Mouse (Mus musculus) ES-E14 (cell line): ENCODE results near the gene Rps27l. TPM values are rescaled to one million over a fixed set of nuclear protein-coding genes. Genes with fewer than 3 reads are reported as not detected.

Source experiments
- DNase-seq: peaks from one replicate; pipeline ENCODE4 v3.0.0-alpha.2; 2013; ENCODE audit warnings: low read depth, low spot score
- H3K27ac ChIP-seq: 2 replicates; pipeline ENCODE4 v1.5.1; 2012; ENCODE audit warnings: low read depth, mild to moderate bottlenecking, low read length, moderate library complexity, mixed read lengths; ENCODE audit not compliant: poor library complexity, insufficient read depth, severe bottlenecking
- H3K36me3 ChIP-seq: 2 replicates; pipeline ENCODE4 v1.6.1; 2012; ENCODE audit warnings: mild to moderate bottlenecking, low read length, moderate library complexity, mixed read lengths; ENCODE audit not compliant: control insufficient read depth, poor library complexity, insufficient read depth, severe bottlenecking
- H3K4me1 ChIP-seq, 2 experiments: fragments of 150-350 bp in 1 of 2; sonication (generic) in 1 of 2; 2 replicates each; pipeline ENCODE4 v1.6.1; 2012; ENCODE audit warnings: low read length in 2 of 2, mild to moderate bottlenecking in 1 of 2, mixed read lengths in 1 of 2; ENCODE audit not compliant: control insufficient read depth in 2 of 2, insufficient read depth in 2 of 2, poor library complexity in 1 of 2
- H3K4me3 ChIP-seq, 2 experiments: fragments of 150-350 bp in 1 of 2; sonication (generic) in 1 of 2; 2 replicates each; pipeline ENCODE4 v1.5.1; 2012; ENCODE audit warnings: low read length in 2 of 2, low read depth in 1 of 2, mild to moderate bottlenecking in 1 of 2, mixed read lengths in 1 of 2; ENCODE audit not compliant: insufficient read depth in 1 of 2, poor library complexity in 1 of 2, severe bottlenecking in 1 of 2
- H3K9ac ChIP-seq: 2 replicates; pipeline ENCODE4 v1.6.1; 2012; ENCODE audit warnings: low read depth, mild to moderate bottlenecking, low read length, mixed read lengths; ENCODE audit not compliant: poor library complexity, insufficient read depth, severe bottlenecking
- H3K9me3 ChIP-seq: fragments of 150-350 bp; sonication (generic); 2 replicates; pipeline ENCODE4 v1.6.1; 2012; ENCODE audit warnings: low read depth, mild to moderate bottlenecking, low read length; ENCODE audit not compliant: control insufficient read depth, insufficient read depth
- CHD2 ChIP-seq: IDR thresholded peaks from 2 replicates; pipeline ENCODE4 v1.6.1; 2014; ENCODE audit warnings: mild to moderate bottlenecking, low read depth, low read length, inconsistent platforms
- HCFC1 ChIP-seq: IDR thresholded peaks from 2 replicates; pipeline ENCODE4 v1.6.1; 2012; ENCODE audit warnings: low read length, inconsistent platforms, borderline replicate concordance; ENCODE audit not compliant: insufficient read depth
- MAFK ChIP-seq: IDR thresholded peaks from 2 replicates; pipeline ENCODE4 v1.6.1; 2014; ENCODE audit warnings: mild to moderate bottlenecking, low read depth, low read length, inconsistent platforms; ENCODE audit not compliant: insufficient read depth
- ZC3H11A ChIP-seq: IDR thresholded peaks from 2 replicates; pipeline ENCODE4 v1.6.1; 2012; ENCODE audit warnings: low read depth, mild to moderate bottlenecking, inconsistent platforms, low read length, borderline replicate concordance
- ZNF384 ChIP-seq: IDR thresholded peaks from 2 replicates; pipeline ENCODE4 v1.6.1; 2012; ENCODE audit warnings: low read depth, low read length, inconsistent platforms
- in situ Hi-C, 2 experiments: fragments of 600-800 bp; cut with MboI; formaldehyde crosslinking; loops; one replicate each; pipeline ENCODE4 v1.15.1; 2025; ENCODE audit warnings: low sequenced_read_pairs in 2 of 2, inconsistent platforms in 1 of 2; ENCODE audit not compliant: unreplicated experiment in 2 of 2
- total RNA-seq: library from RNA; depleted of rRNA; stranded (reverse); fragments of 300-350 nt; gene quantifications from 2 replicates; pipeline ENCODE4 v1.2.3, GENCODE M21; 2012

Gene Rps27l
- total RNA-seq, 1 experiment = 917 TPM

DNA sequence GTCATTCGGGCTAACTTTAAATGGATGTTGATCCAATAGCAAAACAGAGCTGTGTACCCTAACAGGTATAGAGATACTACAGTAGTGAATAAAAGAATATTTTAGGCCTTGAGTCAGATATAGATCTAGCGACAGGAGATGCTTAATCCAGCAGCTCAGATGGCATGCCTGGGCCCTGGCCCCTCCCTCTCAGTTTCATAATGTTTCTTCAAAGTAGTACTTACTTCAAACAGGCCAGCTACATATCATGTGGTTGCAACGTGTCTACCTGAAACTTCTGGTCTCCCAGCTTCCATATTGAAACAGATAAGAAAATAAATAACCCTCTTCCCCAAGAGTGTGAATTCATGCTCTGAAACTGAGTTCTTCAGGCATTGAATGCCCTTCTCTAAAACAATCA lies 20.0 kb upstream of the Rps27l start:
- no peak for DNase-seq
- Histone ChIP-seq H3K27ac (no peak overlapping the region), H3K9ac (no peak overlapping the region), H3K36me3 (no peaks in the 10 kb centered on the region), H3K9me3 (no peaks in the 10 kb centered on the region), H3K4me3 (no peak overlapping the region), H3K4me1 (no peaks in the 10 kb centered on the region)
- in situ Hi-C loops = no loop called here
- TF ChIP-seq ZC3H11A (no peak), MAFK (no peak), CHD2 (no peak), ZNF384 (no peak), HCFC1 (no peak)

- no peak overlapping the region for H3K9ac ChIP-seq
- no peaks in the 10 kb centered on the region for H3K9me3 ChIP-seq
- no peaks in the 10 kb centered on the region for H3K36me3 ChIP-seq
- no peak overlapping the region for H3K27ac ChIP-seq
- no peak for DNase-seq
- no peak overlapping the region for H3K4me3 ChIP-seq
- TF ChIP-seq HCFC1 (no peak), ZC3H11A (no peak), MAFK (no peak), CHD2 (no peak), ZNF384 (no peak)
- H3K4me1 ChIP-seq = no peaks in the 10 kb centered on the region
- in situ Hi-C loops = no loop called here
Measured at GRCm38 (mm10) chr9:66927696-66928402, 18.0 kb upstream of the Rps27l start.

DNA sequence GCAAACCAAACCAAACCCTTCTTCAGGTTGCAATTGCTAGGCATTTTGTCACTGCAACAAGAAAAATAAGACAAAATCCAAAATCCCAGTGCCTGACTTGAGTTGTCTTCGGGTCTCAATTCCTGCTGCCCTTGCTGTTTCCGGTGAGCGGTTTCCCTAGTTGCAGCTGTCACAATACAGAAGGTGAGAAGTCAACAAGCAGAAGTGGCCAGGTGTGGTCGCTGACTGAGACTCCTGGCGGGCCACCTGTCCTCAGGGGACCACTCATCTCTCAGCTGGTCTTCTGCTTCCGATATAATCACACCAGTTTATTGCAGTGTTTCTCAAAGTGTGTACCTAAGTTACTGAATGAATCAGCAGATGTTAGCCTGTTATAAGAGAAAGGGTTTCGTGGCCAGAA lies 15.5 kb upstream of the Rps27l start:
- H3K36me3 ChIP-seq = no peaks in the 10 kb centered on the region
- no peak overlapping the region for H3K4me3 ChIP-seq
- H3K4me1 ChIP-seq = no peaks in the 10 kb centered on the region
- no peak overlapping the region for H3K9ac ChIP-seq
- no peak overlapping the region for H3K27ac ChIP-seq
- TF ChIP-seq ZC3H11A = no peak
- no peaks in the 10 kb centered on the region for H3K9me3 ChIP-seq
- in situ Hi-C loops = no loop called here
- no peak for DNase-seq

DNA sequence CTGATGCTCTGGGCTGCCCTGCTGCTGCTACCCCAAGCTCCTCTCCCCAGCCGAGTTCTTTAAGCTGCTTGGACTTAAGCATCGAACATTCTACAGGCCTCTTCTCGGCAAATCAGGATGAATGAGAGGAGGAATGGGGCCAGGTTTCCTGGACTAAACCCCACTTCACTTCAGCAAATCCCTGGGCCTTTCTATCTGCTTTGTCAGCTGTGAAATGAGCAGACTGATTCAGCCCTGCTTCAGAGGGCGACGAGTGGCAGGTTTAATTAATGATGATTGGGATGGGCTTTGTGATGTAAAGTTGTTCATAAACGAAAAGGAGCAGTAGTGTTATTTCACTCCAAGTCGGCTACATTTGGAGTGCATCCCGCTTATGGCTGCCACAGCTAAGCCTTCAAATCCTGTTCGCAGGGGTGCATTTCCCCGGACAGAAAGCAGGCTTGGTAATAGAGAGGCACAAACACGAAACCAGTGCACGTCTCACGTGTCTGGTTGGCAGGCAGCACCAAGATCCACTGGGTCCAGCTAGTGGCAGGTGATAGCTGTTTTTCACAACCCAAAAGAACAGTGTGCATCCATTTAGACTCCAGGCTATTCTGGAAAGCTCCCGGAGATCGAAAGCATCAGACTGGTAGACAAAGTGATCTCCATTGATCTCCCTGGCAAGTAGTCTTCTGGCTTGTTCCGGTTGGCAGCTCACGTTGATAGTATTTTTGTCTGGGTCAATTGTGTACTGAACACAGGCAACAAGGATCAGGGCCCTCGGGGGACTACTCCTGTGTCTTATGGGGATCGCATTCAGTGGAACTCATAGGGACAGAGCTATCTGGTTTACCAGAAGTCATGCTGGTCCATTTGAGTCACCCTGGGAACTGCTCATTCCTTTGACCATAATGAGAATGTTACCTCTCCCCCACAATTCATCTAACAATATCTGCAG lies 11.7 kb upstream of the Rps27l start:
- H3K4me3 ChIP-seq = no peak overlapping the region
- no peak overlapping the region for H3K9ac ChIP-seq
- H3K36me3 ChIP-seq = no peaks in the 10 kb centered on the region
- H3K9me3 ChIP-seq = no peaks in the 10 kb centered on the region
- TF ChIP-seq ZNF384 (no peak), CHD2 (no peak), HCFC1 (no peak), MAFK (no peak), ZC3H11A (no peak)
- in situ Hi-C loops = no loop called here
- no peak overlapping the region for H3K27ac ChIP-seq
- no peak for DNase-seq
- no peaks in the 10 kb centered on the region for H3K4me1 ChIP-seq

GRCm38 (mm10) chr9:66937507-66937906 lies 8.4 kb upstream of the Rps27l start:
- no peak for DNase-seq
- Histone ChIP-seq H3K36me3 (no peaks in the 10 kb centered on the region), H3K9me3 (no peaks in the 10 kb centered on the region), H3K27ac (no peak overlapping the region), H3K9ac (no peak overlapping the region), H3K4me1 (peaks cover 0 to 3% of the 10 kb centered on the region in 2 experiments; a peak in 2 of 4 replicates), H3K4me3 (no peak overlapping the region)
- TF ChIP-seq CHD2 (no peak), HCFC1 (no peak), ZC3H11A (no peak), ZNF384 (no peak), MAFK (no peak)
- in situ Hi-C loops = no loop called here
